Mouse (Mus musculus): Measurements from ENCODE around the gene Tfap2c. TPM values are rescaled to one million over a fixed set of nuclear protein-coding genes. Genes with fewer than 3 reads are reported as not detected.

The Tfap2c gene
- not detected for total RNA-seq (2022)

DNA sequence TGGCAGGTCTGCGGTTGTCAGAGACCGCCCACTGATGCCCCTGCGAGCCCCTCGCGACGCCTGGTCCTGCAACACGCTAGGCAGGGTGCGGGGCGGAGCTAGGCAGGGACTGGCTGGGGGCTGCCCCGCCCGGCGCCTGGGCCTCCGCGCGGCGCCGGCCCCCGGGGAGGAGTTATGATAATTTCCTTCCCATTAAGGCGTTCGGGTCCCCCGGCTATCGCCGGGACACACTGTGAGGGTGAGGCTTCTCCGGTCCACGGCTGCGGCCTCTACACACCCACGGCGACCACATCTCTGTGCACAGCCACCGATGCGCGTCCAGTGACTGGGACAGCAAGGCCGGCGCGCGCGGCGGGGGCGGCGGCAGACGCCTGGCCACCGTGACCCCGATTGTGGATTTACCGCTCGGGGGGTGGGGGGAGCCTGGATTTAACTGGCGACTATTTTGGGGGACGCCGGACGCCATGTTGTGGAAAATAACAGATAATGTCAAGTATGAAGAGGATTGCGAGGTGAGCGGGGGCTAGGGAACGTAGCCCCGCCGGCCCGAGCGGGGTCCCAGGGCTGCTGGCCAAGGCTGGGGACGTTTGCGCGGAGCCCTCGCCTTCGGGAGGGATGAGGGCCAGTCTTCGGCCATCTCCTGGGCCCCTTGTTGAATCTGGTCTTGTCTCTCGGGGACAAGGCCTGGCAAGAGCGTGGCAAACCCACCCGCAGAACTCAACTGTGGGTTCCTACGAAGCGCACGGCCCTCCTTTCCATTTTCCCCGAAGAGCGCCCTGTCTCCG lies at the start of gene Tfap2c:
Gene Tfap2c (plus strand): TSS at position 223 of the 785 bp plus-strand sequence.
- DNase-seq (ENCODE audit: low spot score), result no peak

DNA sequence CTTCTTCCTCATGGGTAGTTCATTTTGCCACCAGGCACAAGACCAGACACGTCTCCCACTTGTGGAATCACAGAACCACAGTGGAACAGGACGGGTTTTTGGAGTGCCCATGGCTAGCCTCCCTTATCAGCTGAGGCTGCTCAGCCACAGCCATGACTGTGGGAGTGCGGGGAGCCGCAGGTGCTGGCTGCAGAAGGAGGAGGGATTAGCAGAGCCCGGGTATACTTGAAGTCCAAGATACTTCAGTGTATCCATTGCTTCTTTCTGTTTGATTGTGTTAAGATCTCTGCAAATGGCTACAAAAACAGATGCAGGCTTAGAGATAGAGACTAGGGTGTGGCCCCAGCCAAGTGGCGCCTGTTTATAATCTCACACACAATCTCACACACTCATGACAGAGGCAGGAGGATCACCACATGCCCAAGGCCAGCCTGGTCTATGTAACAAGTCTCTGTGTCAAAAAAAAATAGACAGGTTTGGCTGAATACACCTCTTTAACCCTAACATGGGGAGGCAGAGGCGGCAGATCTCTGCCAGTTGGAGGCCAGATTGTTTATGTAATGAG lies 48.6 kb upstream of the Tfap2c start:
- no peak for DNase-seq (ENCODE audit: low spot score)

DNA sequence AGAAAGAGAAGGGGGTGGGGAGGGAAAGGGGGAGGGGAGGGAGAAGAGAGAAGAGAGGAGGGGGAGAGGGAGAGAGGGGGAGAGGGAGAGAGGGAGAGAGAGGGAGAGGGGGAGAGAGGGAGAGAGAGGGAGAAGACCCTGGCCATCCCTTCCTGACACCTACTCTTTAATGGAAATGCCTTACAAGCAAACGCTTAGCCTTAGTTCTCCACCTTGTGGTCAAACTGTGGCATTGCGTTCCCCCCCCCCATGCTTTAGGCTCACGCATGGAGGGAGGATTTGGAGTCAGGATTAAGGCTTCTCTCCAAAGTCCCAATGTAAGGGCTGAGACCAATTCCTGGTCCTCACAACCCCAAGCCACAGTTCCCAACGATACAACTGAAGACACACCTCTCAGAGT lies 48.1 kb upstream of the Tfap2c start:
- DNase-seq (ENCODE audit: low spot score), result no peak

DNA sequence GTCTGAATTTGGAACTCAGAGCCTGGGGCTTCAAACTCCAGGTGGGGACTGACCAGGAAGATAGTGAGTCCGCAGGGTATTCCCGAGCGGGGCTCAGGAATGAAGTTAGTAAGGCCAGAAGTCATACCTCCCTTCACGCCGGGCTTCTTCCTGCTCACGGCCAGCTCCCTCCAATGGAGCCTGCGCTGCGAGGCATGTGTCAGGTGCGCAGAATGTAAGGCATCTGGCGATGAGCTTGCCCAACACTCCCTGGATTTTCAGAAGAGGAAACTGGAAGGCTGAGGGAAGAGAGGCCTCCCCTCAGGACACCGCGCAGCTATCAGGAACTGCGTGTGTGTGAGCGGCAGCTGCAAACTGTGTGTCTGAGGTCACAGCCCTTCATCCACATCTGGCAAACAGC lies 47.2 kb upstream of the Tfap2c start:
- DNase-seq (ENCODE audit: low spot score), result no peak

DNA sequence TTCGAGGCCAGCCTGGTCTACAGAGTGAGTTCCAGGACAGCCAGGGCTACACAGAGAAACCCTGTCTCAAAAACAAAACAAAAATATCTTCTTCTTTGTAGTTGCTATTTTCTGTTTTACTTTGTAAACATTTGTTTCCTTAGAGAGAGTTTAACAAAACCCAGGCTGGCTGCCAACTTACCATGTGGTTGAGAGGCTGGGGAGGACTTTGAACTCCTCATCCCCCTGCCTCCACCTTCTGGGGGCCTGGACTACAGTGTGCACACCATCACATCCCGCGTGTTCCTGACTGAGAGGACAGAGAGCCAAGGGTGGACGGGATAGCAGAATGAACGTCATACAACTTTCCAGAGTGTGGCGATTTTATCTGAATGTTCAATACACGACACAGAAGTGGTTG lies 43.3 kb upstream of the Tfap2c start:
- no peak for DNase-seq (ENCODE audit: low spot score)

DNA sequence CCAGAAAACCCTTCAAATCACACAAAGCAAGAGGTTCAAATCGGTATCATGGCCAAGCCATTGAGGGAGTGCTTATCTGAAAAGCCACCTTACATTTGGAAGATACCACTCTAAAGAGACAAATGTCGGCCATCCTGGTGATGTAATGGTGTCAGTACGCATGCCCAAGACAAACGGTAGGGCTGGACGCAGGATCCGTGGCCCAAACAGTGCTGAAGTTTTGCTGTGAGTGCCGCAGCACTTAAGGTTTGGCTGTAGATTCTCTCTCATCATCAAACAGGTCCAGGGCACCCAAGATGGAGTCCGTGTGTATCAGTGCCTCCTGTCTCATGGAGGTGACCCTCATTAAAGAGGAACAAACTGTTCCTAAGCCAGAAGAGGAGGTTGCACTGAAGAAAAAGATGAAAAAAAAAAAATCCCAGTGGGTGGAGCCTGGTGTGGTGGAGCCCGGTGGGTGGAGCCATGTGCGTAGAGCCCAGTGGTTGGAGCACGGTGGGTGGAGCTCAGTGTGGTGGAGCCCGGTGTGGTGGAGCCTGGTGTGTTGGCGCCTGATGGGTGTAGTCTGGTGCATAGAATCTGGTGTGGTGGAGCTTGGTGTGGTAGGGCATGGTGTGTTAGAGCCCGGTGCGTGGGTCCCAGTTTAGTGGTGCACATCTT lies 39.2 kb upstream of the Tfap2c start:
- no peak for DNase-seq (ENCODE audit: low spot score)

DNA sequence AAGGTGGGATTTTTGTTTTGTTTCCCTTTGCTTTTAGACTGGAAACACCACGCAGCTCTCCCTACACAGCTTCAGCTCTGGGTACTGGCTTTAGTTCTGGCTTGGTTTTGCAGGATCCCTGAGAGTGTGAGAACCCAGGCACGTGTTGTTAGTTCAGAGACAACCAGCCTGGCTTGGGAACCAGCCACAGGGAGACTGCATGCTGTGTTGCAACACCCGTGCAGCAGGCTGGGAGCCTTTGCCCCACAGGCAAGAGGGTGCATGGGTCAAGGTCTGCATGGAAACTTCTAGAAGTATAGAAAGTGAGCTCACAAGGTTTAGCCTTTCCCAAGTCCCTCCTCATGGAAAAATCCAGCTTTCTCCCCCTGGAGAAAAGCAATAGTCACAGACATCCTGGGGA lies 38.5 kb upstream of the Tfap2c start:
- no peak for DNase-seq (ENCODE audit: low spot score)

DNA sequence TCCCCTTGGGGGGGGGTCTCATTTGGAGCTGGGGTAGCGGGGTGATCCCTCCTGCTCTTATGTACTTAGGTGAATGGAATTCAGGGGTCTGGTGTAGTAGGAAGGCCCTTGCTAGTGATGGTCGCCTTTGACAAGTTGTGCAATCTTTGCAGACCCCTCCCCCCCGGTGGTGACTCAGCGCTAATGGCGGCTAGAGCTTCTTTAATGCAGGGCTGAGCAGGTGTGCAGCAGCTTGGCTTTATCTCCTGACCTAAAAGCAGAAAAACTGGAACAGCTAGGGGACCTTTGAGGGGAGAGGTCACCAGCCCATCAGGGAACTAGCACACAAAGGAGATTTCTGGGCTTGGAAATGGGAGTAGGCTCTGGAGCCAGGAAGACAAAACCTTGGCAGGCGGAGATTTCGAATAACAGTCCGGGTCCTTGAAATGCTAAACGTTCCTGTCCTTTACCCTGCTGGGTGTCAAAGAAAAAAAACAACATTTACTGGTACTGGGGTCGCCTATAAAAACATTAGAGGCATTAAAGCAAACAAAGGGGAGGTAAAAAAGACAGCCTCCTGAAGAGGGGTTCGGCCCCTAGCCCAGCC lies 32.9 kb upstream of the Tfap2c start:
- DNase-seq (ENCODE audit: low spot score), result no peak

DNA sequence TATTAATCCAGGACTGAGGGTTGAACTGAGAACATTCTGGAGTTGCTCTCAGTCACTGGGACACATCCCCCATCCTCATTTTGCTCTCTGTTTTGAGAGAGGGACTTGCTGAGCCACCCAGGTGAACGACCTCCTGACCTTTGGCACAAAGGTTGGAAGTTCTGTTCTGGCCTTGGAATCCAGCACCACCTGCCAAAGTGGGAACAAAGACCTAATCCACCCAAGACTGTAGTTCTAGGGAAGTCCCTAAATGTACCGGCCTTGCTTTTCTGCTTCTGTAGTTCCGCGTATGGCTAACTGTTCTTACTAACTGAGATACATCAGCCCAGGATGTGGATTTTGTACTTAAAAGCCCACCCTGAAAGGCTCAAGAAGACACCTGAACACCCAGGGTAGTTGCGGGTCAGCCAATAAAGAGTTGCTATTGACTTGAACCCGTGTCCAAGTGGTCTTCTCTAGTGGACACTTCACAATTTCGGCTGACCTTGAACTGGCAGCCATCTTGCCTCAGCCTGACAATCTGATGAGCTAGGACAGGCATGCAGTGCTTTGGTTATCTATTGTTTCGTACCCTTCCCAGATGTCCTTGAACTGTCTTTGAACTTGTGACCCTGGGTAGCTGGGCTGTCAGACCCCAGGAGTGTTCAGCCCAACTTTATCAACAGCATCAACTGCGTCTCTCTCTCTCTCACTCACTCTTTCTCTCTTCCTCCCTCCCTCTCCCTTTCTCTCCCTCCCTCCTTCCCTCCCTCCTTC lies 28.6 kb upstream of the Tfap2c start:
- no peak for DNase-seq (ENCODE audit: low spot score)

DNA sequence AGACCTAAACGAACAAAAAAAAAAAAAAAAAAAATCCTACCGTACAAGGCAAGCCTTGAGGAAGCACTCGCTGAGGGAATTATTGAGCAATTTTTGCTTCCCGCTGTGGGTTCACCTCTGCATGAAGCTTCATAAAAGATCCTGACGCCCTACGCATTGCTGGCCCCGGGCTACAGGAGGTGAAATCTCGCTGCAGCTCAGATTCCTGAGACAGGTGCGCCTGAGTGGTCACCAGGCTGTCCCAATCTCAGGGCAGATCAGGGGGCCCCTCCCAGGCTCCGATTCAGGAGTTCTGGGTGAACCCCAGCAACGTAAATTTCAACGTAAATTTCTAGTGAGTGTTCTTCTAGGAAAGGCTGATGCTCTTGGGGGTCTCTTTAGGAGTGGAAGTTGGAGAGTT lies 26.9 kb upstream of the Tfap2c start:
- DNase-seq (ENCODE audit: low spot score), result no peak

DNA sequence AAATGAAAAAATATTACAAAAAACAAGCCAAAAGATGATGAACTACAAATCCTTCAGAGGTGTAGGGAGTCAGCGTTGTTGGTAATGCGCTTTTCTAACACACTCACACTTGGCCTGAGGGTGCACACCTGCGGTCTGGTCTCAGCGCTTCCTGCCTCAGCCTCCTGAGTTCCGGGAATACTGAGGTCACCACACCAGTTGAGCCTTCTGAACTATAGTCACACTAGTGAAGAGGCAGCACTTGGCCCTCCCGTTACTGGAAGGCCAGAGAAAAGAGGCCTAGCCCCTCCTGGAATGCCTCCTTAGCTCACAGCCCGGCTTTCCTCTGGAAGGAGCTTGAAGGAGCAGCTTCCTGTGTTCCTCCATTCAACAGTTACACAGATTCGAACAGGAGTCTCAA lies 22.2 kb upstream of the Tfap2c start:
- no peak for DNase-seq (ENCODE audit: low spot score)

DNA sequence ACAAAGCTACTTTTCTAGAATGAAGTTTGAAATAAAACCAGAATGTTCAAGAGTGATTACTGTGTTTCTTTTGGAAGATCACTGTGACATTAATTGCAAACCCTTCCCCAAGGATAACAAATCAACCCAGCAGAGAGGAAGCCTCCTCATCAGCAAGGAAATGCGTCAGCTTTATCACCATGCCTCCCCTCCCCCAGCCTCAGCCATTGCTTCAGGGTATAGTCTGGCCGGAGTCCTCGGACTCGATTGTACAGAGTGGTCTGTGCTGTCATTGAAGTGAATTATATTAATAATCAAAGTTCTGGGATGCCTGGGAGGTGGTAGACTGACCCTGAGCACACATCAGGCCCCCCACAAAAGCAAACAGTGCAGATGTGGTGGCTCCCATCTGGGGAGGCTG lies 5.4 kb upstream of the Tfap2c start:
- DNase-seq (ENCODE audit: low spot score), result no peak

DNA sequence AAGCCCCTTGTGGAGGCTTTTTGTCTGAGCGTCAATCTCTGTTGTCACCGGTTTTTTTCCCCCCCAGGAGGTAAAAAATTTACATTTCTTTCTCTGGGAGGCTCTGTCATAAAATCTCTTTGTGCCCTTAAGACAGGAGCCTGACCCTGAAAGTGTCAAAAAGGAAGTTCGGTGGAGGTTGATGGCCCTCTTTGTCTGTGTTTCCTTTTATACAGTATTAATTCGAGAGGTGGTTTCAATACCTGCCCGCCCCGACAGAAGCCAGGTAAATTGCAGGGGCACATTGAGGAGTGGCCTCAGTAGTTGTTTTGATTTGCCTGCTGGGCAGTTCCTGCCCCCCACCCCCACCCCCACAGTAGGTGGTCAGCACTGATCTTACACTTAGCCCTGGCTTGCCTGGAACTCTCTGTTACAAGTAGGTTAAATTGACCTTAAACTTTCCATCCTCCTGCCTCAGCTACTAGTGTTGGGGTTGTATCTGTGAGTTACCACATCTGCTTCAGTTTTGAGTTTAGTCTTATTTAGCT lies 4.7 kb upstream of the Tfap2c start:
- no peak for DNase-seq (ENCODE audit: low spot score)

DNA sequence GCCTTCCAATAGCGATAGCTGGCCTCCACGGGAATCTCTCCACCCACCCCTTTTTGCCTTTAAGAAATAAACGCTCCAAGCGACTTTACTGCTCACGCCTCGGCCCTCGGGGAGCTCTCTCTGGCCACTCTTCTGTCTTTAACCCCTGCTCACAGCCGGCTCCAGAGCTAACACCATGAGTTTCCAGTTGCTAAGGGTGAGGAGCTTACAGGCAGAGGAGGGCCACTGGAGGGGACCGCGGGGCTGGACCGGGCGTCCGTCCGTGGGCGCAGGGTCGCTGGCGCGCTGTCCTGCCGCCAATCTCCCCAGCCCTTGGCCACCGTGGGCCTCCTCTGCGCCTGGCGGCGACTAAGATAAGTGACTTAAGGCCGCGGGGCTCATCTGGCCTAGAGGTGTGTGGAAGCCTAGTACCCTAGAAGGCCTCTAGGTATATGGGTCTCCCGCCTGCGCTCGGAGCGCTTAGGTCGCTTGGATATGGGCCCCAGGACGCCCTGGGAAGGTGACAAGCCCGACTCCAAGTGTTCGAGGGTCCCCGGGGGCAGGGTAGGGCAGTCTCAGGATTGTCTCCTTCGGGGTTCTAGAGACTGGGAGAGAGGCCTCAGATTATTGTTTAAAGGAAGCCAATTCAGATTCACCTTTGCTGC lies 3.7 kb upstream of the Tfap2c start:
- no peak for DNase-seq (ENCODE audit: low spot score)

DNA sequence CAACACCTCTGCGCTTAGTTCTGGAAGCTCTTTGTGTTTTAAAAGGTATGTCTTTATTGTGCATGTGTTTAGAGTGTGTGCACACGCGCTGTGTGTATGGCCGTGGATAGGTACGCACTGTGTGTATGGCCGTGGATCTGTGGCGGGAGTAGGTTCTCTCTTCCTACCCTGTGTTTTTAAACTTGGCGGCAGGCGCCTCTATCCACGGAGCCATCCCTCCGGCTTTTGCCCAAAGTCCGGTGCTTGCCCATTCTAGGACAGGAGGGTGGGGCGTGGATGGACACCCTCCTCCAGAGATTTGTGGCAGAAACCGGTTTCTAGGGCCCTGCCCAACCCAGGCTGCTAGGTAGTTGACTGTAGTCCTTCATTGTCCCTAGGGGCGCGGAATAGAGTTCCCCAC lies 2.8 kb upstream of the Tfap2c start:
- no peak for DNase-seq (ENCODE audit: low spot score)

DNA sequence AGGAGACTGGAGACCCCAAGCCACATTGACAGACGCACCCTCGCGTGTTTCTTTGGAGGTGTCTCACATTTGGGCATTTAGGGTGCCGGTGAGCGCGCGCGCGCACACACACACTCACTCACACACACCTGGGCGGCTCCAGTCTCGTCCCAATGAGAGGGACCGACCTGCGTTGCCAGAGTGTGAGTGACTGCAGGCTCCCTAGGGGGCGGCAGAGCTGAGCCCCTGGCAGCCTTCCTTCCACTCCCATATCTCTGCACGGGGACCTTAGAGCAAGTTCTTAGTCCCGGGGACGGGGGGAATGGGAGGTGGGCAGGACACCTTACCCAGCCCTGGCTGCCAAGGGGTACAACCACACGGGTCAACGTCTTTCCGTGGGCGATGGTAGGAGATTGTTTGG lies 2.3 kb upstream of the Tfap2c start:
- DNase-seq (ENCODE audit: low spot score), result no peak

DNA sequence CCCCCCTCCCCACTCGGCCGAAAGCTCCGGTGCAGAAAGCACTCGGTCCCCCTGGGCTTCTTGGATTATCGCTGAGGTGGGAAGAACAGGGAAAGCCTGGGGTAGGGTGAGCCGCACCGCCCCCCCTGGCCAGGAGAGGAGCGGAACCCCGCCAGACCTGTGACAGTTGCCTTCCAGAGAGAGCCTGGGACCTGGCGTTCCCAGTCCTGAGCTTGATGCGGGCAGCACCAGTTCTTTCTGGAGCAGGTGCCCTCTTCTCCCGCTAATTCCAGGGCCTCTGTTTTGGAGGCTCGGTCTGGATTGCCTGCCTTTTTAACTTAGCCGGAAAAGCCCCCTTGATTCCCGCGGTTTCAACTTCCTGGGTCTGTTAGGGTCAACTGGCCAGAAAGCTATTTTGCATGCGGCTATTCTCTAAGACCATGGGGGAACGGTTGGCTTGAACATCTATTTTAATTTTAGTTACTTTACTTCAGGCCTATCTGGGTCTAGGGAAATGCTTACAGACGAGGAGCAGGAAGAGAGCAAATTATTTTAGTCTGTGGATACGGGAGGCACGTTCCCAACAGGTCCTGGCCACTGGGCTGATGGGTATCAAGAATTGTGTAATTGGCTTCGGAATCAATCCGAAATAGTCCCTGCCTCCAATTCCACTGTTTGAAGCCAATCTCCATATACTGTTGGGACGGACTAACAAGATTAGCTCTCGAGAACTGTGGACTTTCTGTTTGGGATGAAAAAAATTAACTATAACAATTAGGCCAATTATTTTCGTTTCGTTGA lies 1.4 kb upstream of the Tfap2c start:
- no peak for DNase-seq (ENCODE audit: low spot score)

DNA sequence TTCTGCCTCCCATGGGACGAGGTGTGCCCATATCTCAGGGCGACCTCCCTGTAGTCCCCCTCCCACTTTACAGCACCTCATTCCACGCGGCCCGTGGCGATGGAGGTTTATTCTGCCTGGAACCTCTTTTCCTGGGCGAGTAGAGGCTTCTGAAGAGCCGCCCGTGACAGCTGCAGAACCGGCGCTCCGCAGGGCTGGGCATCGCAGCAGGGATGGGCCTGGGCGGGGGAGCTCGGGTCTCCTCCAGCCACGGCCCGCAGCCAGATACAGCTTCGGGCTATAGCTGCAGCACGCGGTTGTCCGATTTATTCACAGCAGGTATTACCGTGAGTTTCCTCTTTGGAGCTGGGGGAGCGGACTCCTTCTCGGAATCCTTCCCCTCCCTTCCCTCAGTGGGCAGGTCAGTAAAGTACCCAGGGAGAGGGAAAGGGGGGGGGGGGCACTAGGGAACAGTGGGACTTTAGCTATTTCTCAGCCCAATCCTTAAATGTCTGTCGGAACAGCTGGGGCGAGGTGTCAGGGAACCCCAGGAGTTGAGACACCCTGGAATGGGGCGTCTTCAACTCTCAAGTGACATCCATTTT lies 629 bp upstream of the Tfap2c start:
- DNase-seq (ENCODE audit: low spot score), result no peak

DNA sequence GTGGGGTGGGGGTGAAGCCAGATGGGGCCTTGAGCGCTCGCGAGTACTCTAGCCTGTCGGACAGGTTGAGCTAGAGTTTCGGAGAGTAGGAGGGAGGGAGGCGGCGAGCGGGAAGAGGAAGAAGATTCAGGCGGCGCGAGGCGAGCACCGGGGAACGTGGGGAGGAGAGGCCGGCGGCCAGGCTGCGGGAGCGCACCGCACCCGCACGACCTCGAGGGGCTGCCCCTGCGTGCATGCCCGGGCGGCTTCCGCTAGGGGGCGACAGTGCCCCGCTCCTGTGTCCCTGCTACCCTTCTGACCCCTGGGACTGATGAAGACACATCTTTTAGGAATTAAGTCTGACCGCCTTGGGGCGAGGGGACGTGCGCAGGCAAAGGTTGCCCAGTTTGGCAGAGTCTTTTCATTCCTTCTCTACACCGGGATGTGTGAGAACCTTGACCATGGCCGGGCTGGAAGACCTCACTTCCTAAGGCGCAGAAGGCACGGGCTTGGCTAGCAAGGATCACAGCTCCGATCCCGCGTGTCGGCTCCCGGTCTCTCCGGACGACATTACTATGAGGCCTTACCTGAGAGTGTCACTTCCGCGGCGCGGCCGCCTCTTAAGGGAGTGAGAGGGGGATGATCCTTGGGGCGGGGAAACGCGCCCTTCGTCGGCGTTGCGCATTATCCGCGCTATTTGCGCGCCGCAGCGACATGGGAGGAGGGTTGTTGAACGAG lies 1.1 kb downstream of the Tfap2c start:
- DNase-seq (ENCODE audit: low spot score), result peak; percentile 3

All from heart, adult 8-10 months (tissue).